Mouse (Mus musculus): ENCODE measurements around the gene Pex11g. TPM values are rescaled to one million over a fixed set of nuclear protein-coding genes. Genes with fewer than 3 reads are reported as not detected.

Pex11g gene
- polyA plus RNA-seq, 1 experiment: 2.6 TPM

GRCm38 (mm10) chr8:3429966-3430365 lies 37.5 kb downstream of the Pex11g start:
- no peak overlapping the region for H3K27ac ChIP-seq (ENCODE audit: insufficient read depth, low read length)
- H3K27me3 ChIP-seq (ENCODE audit: control insufficient read depth, insufficient read depth, low read length): no peaks in the 10 kb centered on the region
- DNase-seq (ENCODE audit: low read depth in 1 of 2, low spot score in 2 of 2): no peak
- WGBS: 88% methylated on average over 2 of the region's 2 CpGs
- TF ChIP-seq CTCF (IDR thresholded peaks at IDR 0.05; ENCODE audit: extremely low read depth, insufficient read depth, insufficient read length, insufficient replicate concordance) (no peak), POLR2A (IDR thresholded peaks at IDR 0.05; ENCODE audit: low read depth, low read length) (no peak)
- peaks cover 73% of the 10 kb centered on the region for H3K36me3 ChIP-seq (ENCODE audit: control insufficient read depth, insufficient read depth, low read length)
- no peaks in the 10 kb centered on the region for H3K4me1 ChIP-seq (ENCODE audit: control insufficient read depth, insufficient read depth, insufficient read length)
- H3K4me3 ChIP-seq (ENCODE audit: extremely low read depth, insufficient read depth, insufficient read length): no peak overlapping the region

GRCm38 (mm10) chr8:3428426-3428825 lies 39.1 kb downstream of the Pex11g start:
- H3K36me3 ChIP-seq (ENCODE audit: control insufficient read depth, insufficient read depth, low read length): peaks cover 69% of the 10 kb centered on the region
- H3K27ac ChIP-seq (ENCODE audit: insufficient read depth, low read length): no peak overlapping the region
- H3K27me3 ChIP-seq (ENCODE audit: control insufficient read depth, insufficient read depth, low read length): no peaks in the 10 kb centered on the region
- H3K4me1 ChIP-seq (ENCODE audit: control insufficient read depth, insufficient read depth, insufficient read length): no peaks in the 10 kb centered on the region
- H3K4me3 ChIP-seq (ENCODE audit: extremely low read depth, insufficient read depth, insufficient read length): no peak overlapping the region
- no peak for DNase-seq (ENCODE audit: low read depth in 1 of 2, low spot score in 2 of 2)
- 89% methylated on average over 2 of the region's 2 CpGs for WGBS
- no peak for TF ChIP-seq CTCF (IDR thresholded peaks at IDR 0.05; ENCODE audit: extremely low read depth, insufficient read depth, insufficient read length, insufficient replicate concordance)
- no peak for TF ChIP-seq POLR2A (IDR thresholded peaks at IDR 0.05; ENCODE audit: low read depth, low read length)

- DNase-seq (ENCODE audit: low read depth in 1 of 2, low spot score in 2 of 2): no peak
- Histone ChIP-seq H3K27me3 (ENCODE audit: control insufficient read depth, insufficient read depth, low read length) (no peaks in the 10 kb centered on the region), H3K36me3 (ENCODE audit: control insufficient read depth, insufficient read depth, low read length) (peaks cover 58% of the 10 kb centered on the region), H3K4me3 (ENCODE audit: extremely low read depth, insufficient read depth, insufficient read length) (no peak overlapping the region), H3K27ac (ENCODE audit: insufficient read depth, low read length) (no peak overlapping the region), H3K4me1 (ENCODE audit: control insufficient read depth, insufficient read depth, insufficient read length) (no peaks in the 10 kb centered on the region)
- TF ChIP-seq POLR2A (IDR thresholded peaks at IDR 0.05; ENCODE audit: low read depth, low read length): no peak
- TF ChIP-seq CTCF (IDR thresholded peaks at IDR 0.05; ENCODE audit: extremely low read depth, insufficient read depth, insufficient read length, insufficient replicate concordance): no peak
- 93% methylated on average over 3 of the region's 3 CpGs for WGBS
Measured at GRCm38 (mm10) chr8:3426211-3426610, 41.3 kb downstream of the Pex11g start.

- Histone ChIP-seq H3K27ac (ENCODE audit: insufficient read depth, low read length) (no peak overlapping the region), H3K4me1 (ENCODE audit: control insufficient read depth, insufficient read depth, insufficient read length) (no peaks in the 10 kb centered on the region), H3K36me3 (ENCODE audit: control insufficient read depth, insufficient read depth, low read length) (peaks cover 53% of the 10 kb centered on the region), H3K27me3 (ENCODE audit: control insufficient read depth, insufficient read depth, low read length) (no peaks in the 10 kb centered on the region), H3K4me3 (ENCODE audit: extremely low read depth, insufficient read depth, insufficient read length) (no peak overlapping the region)
- TF ChIP-seq CTCF (IDR thresholded peaks at IDR 0.05; ENCODE audit: extremely low read depth, insufficient read depth, insufficient read length, insufficient replicate concordance) (no peak), POLR2A (IDR thresholded peaks at IDR 0.05; ENCODE audit: low read depth, low read length) (no peak)
- no peak for DNase-seq (ENCODE audit: low read depth in 1 of 2, low spot score in 2 of 2)
- 89% methylated on average over 5 of the region's 5 CpGs for WGBS
Measured at GRCm38 (mm10) chr8:3425217-3425616, 42.3 kb downstream of the Pex11g start.

DNA sequence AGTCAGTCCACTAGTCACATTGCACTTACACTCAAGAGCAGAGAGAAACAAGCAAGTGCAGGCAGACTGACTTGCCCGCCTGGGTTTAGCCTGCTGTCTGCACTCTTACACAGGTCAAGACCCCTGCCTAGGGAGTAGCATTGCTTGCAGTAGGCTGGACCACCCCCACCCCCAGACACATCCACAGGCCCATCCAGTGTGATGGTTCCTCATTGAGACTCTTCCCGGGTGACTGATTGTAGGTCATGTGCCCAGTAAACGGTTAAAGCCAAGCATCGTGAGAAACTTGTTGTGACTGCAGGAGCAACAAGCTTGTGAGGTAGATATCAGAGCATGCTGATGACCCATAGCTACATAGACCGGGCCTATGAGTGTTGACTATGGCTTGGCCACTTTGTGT lies 46.0 kb downstream of the Pex11g start:
- H3K36me3 ChIP-seq (ENCODE audit: control insufficient read depth, insufficient read depth, low read length): peaks cover 44% of the 10 kb centered on the region
- H3K27me3 ChIP-seq (ENCODE audit: control insufficient read depth, insufficient read depth, low read length): no peaks in the 10 kb centered on the region
- no peak overlapping the region for H3K4me3 ChIP-seq (ENCODE audit: extremely low read depth, insufficient read depth, insufficient read length)
- H3K4me1 ChIP-seq (ENCODE audit: control insufficient read depth, insufficient read depth, insufficient read length): no peaks in the 10 kb centered on the region
- DNase-seq (ENCODE audit: low read depth in 1 of 2, low spot score in 2 of 2): no peak
- WGBS: 88% methylated on average over 5 of the region's 5 CpGs
- TF ChIP-seq POLR2A (IDR thresholded peaks at IDR 0.05; ENCODE audit: low read depth, low read length): no peak
- TF ChIP-seq CTCF (IDR thresholded peaks at IDR 0.05; ENCODE audit: extremely low read depth, insufficient read depth, insufficient read length, insufficient replicate concordance): no peak
- H3K27ac ChIP-seq (ENCODE audit: insufficient read depth, low read length): no peak overlapping the region

GRCm38 (mm10) chr8:3420105-3420706 lies 47.3 kb downstream of the Pex11g start:
- WGBS: 85% methylated on average over 10 of the region's 10 CpGs
- no peak overlapping the region for H3K4me3 ChIP-seq (ENCODE audit: extremely low read depth, insufficient read depth, insufficient read length)
- H3K27ac ChIP-seq (ENCODE audit: insufficient read depth, low read length): no peak overlapping the region
- DNase-seq (ENCODE audit: low read depth in 1 of 2, low spot score in 2 of 2): no peak
- H3K4me1 ChIP-seq (ENCODE audit: control insufficient read depth, insufficient read depth, insufficient read length): no peaks in the 10 kb centered on the region
- TF ChIP-seq POLR2A (IDR thresholded peaks at IDR 0.05; ENCODE audit: low read depth, low read length) (no peak), CTCF (IDR thresholded peaks at IDR 0.05; ENCODE audit: extremely low read depth, insufficient read depth, insufficient read length, insufficient replicate concordance) (no peak)
- no peaks in the 10 kb centered on the region for H3K27me3 ChIP-seq (ENCODE audit: control insufficient read depth, insufficient read depth, low read length)
- peaks cover 38% of the 10 kb centered on the region for H3K36me3 ChIP-seq (ENCODE audit: control insufficient read depth, insufficient read depth, low read length)

- Histone ChIP-seq H3K4me3 (ENCODE audit: extremely low read depth, insufficient read depth, insufficient read length) (no peak overlapping the region), H3K27ac (ENCODE audit: insufficient read depth, low read length) (no peak overlapping the region), H3K36me3 (ENCODE audit: control insufficient read depth, insufficient read depth, low read length) (peaks cover 37% of the 10 kb centered on the region), H3K4me1 (ENCODE audit: control insufficient read depth, insufficient read depth, insufficient read length) (no peaks in the 10 kb centered on the region), H3K27me3 (ENCODE audit: control insufficient read depth, insufficient read depth, low read length) (no peaks in the 10 kb centered on the region)
- no peak for DNase-seq (ENCODE audit: low read depth in 1 of 2, low spot score in 2 of 2)
- no peak for TF ChIP-seq POLR2A (IDR thresholded peaks at IDR 0.05; ENCODE audit: low read depth, low read length)
- TF ChIP-seq CTCF (IDR thresholded peaks at IDR 0.05; ENCODE audit: extremely low read depth, insufficient read depth, insufficient read length, insufficient replicate concordance): no peak
- WGBS: 95% methylated on average over 1 of the region's 1 CpGs
Measured at GRCm38 (mm10) chr8:3418101-3418500, 49.4 kb downstream of the Pex11g start.

Data from spleen, adult 2 months (tissue).